Mouse (Mus musculus): ENCODE results near the gene Spata1.

DNA sequence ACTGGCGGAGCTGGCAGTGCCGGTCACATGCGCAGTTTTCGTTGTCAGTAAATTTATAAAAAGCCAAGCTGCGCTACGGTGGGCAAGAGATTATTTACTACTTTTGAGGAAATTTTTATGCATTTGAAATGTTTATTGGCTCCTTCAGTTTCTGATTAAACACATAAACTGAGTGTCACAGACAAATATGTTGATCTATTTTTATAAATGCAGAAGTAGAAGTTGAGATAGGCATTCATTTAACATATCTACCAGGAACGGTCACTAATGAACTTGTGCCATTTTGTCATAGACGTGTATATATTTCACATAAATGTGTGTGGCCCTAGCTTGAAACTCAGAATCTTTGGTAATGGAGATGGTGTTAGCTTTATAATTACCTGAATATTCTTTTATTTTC, 81.7 kb downstream of the Spata1 start:
- TF ChIP-seq POLR2A (IDR thresholded peaks at IDR 0.05; ENCODE audit: borderline replicate concordance, extremely low read depth, low read depth, low read length): no peak
- no peak for TF ChIP-seq CTCF (IDR thresholded peaks at IDR 0.05; ENCODE audit: insufficient read depth, low read length)
